Mouse (Mus musculus) C3H10T1/2 (cell line): Measurements from ENCODE around the gene Ubb. TPM values are rescaled to one million over a fixed set of nuclear protein-coding genes. Genes with fewer than 3 reads are reported as not detected.

Experiments used
- polyA plus RNA-seq, 2 experiments: library from polyadenylated mRNA; unstranded; fragments of >200 nt; fragmentation: generic; extraction: Trizol; gene quantifications; one replicate each; pipeline ENCODE4 v1.2.1; 2012; ENCODE audit warnings: missing spikeins in 2 of 2

Ubb gene
- 1,000 to 10,000 TPM; 1,438 to 2,574 TPM for polyA plus RNA-seq

DNA sequence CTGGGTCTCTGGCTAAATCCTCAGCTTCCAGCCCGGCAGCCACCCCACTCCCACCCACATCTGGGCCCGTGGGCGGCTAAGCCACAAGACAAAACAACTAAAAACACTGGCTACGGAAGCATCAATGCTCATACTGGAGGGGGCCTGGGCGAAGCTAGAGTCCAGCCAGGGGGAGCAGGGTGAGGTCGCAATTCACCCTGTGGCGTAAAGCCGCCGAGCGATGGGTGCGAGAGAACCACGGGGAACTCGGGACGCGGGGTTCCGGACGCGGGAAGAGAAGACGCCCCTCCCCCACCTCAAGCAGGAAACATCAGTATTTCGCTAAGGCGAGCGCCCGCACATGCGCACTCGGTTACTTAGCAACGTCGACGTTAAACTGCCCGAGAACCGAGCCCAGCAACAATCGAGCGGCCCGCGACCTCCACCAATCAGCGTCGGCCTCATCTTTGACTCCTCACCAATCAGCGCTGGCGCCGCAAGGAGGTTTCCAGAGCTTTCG is at the start of gene Ubb:
TSS of gene Ubb (plus strand) at position 445 of the 499 bp plus-strand sequence.

DNA sequence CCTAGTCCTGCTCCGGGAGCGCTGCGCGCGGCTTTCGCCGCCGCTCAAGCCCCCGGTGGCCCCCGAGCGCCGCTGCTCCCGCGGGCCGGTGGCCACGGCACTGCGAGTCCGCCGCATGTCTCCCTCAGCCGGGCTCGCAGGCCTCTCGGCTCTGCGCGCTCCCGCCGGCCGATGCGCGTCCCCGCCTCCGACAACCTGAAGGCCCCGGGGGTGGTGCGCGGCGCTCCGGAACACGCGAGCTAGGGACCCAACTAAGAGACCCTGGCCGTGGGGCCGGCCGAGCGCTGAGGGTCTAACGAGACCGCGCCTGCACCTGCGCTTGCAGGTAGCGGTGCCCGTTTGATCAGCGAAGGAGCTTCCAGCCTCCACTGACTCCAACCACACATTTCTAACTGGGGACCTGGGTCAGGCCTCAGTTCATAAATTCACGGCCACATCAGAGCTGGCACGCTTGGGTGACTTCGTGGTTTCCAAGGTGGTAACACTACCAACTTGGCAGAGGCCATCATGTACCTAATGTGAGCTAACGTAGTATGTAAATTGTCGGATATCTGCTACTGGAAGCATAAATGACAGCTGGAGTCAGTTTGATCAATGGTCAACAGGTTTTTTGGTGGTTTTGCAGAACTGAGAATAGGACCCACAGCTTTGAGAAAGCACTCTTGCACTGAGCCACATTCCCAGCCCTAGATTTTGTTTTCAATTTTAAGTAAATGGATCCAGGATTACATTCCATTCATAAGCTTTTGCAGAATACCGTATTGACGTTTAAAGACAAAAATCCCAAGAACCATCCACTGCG is 11.7 kb upstream of the Ubb start, which contains the start of gene Cenpv:
TSS of gene Cenpv (minus strand) at position 173 of the 802 bp plus-strand sequence.

DNA sequence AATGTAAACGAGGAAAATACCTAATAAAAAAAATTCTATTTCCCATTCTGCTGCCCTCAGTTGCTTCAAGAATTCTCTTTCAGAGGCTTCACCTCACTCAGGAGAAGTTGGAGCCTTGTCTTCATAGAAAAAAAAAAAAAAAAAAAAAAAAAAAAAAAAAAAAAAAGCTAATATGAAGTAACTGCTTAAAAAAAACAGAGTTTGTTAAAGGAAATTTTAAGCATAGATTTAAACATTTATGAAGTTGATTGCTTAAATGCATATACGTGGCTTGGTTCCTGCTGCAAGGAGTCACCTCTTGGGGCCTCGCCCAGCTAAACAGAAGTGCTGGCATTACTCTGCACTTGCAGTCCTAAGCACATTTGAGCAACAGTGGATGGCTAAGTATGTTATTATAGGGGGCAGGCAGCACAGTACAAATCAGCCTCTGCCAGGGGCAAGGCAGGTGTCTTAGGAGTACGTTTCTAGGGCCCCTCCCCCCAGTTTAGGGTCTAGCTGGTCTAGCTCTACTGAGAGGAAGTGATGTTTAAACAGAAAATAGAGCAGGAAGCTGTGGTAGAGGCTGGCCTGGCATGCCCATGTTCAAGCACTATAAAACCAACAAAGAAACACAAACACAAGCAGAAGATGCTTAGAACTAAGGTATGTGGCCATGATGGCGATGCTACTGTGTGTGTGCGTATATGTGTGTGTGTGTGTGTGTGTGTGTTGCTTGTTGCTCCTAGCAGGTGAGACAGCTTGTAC is 23.2 kb downstream of the Ubb start, which contains the start of gene Trpv2:
TSS of gene Trpv2 (plus strand) at position 528 of the 744 bp plus-strand sequence.

Other genes starting within 250 kb of the Ubb start
- gene Pigl, start 92.7 kb upstream of the Ubb start, polyA plus RNA-seq: 1 to 10 TPM; 2.2 to 3.1 TPM
- 10 to 100 TPM in 1 of 2 experiments, 1 to 10 TPM in 1; 9.6 to 54.3 TPM for gene Ncor1, start 92.6 kb upstream of the Ubb start, polyA plus RNA-seq
- 10 to 100 TPM; 43.2 to 45.4 TPM for gene Cenpv, start 11.9 kb upstream of the Ubb start, polyA plus RNA-seq
- gene Trpv2, start 23.3 kb downstream of the Ubb start, polyA plus RNA-seq: under 1 TPM; 0.04 to 0.20 TPM
- gene Lrrc75a, start 97.4 kb downstream of the Ubb start, polyA plus RNA-seq: 10 to 100 TPM in 1 of 2 experiments, 1 to 10 TPM in 1; 5.8 to 12.0 TPM
- 10 to 100 TPM in 1 of 2 experiments, 1 to 10 TPM in 1; 9.2 to 37.9 TPM for gene Mmgt2, start 97.5 kb downstream of the Ubb start, polyA plus RNA-seq
- gene Zfp287, start 180.7 kb downstream of the Ubb start, polyA plus RNA-seq: 1 to 10 TPM in 1 of 2 experiments, under 1 TPM in 1; 0.14 to 2.2 TPM
- not detected for gene Gm10428, start 201.9 kb downstream of the Ubb start, polyA plus RNA-seq
- gene Zfp286, start 238.3 kb downstream of the Ubb start, polyA plus RNA-seq: not detected